ENCODE assay signal across 25 mouse cellular contexts in genomic region chr6:129170925-129171324, GRCm38 (mm10). TPM values are rescaled to one million over a fixed set of nuclear protein-coding genes. Genes with fewer than 3 reads are reported as not detected.
DNase-seq lines count a peak whose midpoint lies in the region; ATAC-seq and TF ChIP-seq lines count a peak whose summit lies in the region.
"Had no signal": no experiment of that assay in that cellular context is flagged by ENCODE, and none has a peak within 500 bp of the region (broad histone marks: within the 10 kb centered on the region; RNA-seq: fewer than 3 reads in every experiment).

No protein-coding gene starts in this region.

- no peaks in the 10 kb centered on the region for H3K4me1 ChIP-seq in hindbrain, embryonic 11.5 days (replicated peaks; ENCODE audit: control insufficient read depth, insufficient read depth, low read length)
- no peaks in the 10 kb centered on the region for H3K4me1 ChIP-seq in hindbrain, embryonic 14.5 days (replicated peaks; ENCODE audit: control insufficient read depth, insufficient read depth, low read length)
- no peaks in the 10 kb centered on the region for H3K4me1 ChIP-seq in ES-Bruce4 (ENCODE audit: control insufficient read depth, insufficient read depth, low read length)
- H3K4me1 ChIP-seq in embryonic facial prominence, embryonic 15.5 days, result no peaks in the 10 kb centered on the region
- H3K4me1 ChIP-seq: embryonic facial prominence, embryonic 12.5 days; forebrain, embryonic 10.5 days; forebrain, embryonic 12.5 days had no signal

- DNase-seq in hindbrain, embryonic 11.5 days (ENCODE audit: low spot score), result no peak
- DNase-seq in hindbrain, embryonic 14.5 days (ENCODE audit: low spot score), result no peak
- DNase-seq in A20 (ENCODE audit: low read depth, low spot score), result peak; percentile 69
- no peak for DNase-seq in lung, postnatal 14 days
- DNase-seq in cerebellum, postnatal 36 days, result no peak
- DNase-seq: adrenal gland, adult 2 months; adrenal gland, postnatal 10 days; adrenal gland, postnatal 25 days; B cell, adult 2 months; cerebellum, adult 11 months; cerebellum, adult 18-20 months; cerebellum, adult 8-10 months; cerebellum, adult 9-11 months; cerebellum, postnatal 14 days had no signal

- no peak for TF ChIP-seq POLR2A in ES-Bruce4 (IDR thresholded peaks at IDR 0.05; ENCODE audit: insufficient read depth, low read length)

- no peak overlapping the region for H3K9ac ChIP-seq in hindbrain, embryonic 11.5 days (ENCODE audit: low read depth, low read length)
- H3K9ac ChIP-seq in hindbrain, embryonic 14.5 days, result no peak overlapping the region
- H3K9ac ChIP-seq in ES-Bruce4 (ENCODE audit: low read depth, poor library complexity, severe bottlenecking), result no peak overlapping the region
- H3K9ac ChIP-seq in embryonic facial prominence, embryonic 15.5 days, result no peak overlapping the region
- H3K9ac ChIP-seq: embryonic facial prominence, embryonic 12.5 days; forebrain, embryonic 12.5 days had no signal

- TF ChIP-seq EP300 in ES-Bruce4 (IDR thresholded peaks at IDR 0.05; ENCODE audit: insufficient read depth, low read depth, low read length), result 0 out of 2 replicates have a peak, but pooled peaks have one; percentile 35

- 81% methylated on average over 1 of the region's 1 CpGs for WGBS in hindbrain, embryonic 11.5 days
- 96% methylated on average over 1 of the region's 1 CpGs for WGBS in hindbrain, embryonic 14.5 days
- WGBS in embryonic facial prominence, embryonic 15.5 days, result 74% methylated on average over 1 of the region's 1 CpGs

- 0 out of 2 replicates have a peak, but pooled peaks have one; percentile 53 for ATAC-seq in hindbrain, embryonic 11.5 days (ENCODE audit: low FRiP score)
- no peak for ATAC-seq in hindbrain, embryonic 14.5 days (ENCODE audit: low FRiP score)
- peak; percentile 70; the same call in 1 of the 2 replicates for ATAC-seq in embryonic facial prominence, embryonic 15.5 days (ENCODE audit: insufficient number of reproducible peaks, low FRiP score, low TSS enrichment, low read depth)
- no peak for ATAC-seq in cerebellum, adult (ENCODE audit: insufficient number of reproducible peaks, low FRiP score, low TSS enrichment)
- ATAC-seq: CD4-positive, CD25-positive, alpha-beta regulatory T cell, adult 4 months; forebrain, embryonic 14.5 days; forebrain, embryonic 16.5 days had no signal

- H3K36me3 ChIP-seq in hindbrain, embryonic 11.5 days (ENCODE audit: control insufficient read depth, insufficient read depth, low read length), result no peaks in the 10 kb centered on the region
- no peaks in the 10 kb centered on the region for H3K36me3 ChIP-seq in hindbrain, embryonic 14.5 days (replicated peaks; ENCODE audit: control insufficient read depth, insufficient read depth)
- no peaks in the 10 kb centered on the region for H3K36me3 ChIP-seq in ES-Bruce4 (ENCODE audit: control insufficient read depth, insufficient read depth, low read length, poor library complexity, severe bottlenecking)
- no peaks in the 10 kb centered on the region for H3K36me3 ChIP-seq in embryonic facial prominence, embryonic 15.5 days
- H3K36me3 ChIP-seq: embryonic facial prominence, embryonic 12.5 days; forebrain, embryonic 10.5 days; forebrain, embryonic 12.5 days had no signal

- no peak overlapping the region for H3K27ac ChIP-seq in hindbrain, embryonic 11.5 days (ENCODE audit: low read depth, low read length)
- no peak overlapping the region for H3K27ac ChIP-seq in hindbrain, embryonic 14.5 days
- no peak overlapping the region for H3K27ac ChIP-seq in ES-Bruce4 (ENCODE audit: insufficient read depth, low read length)
- H3K27ac ChIP-seq in embryonic facial prominence, embryonic 15.5 days (replicated peaks), result no peak overlapping the region
- H3K27ac ChIP-seq: embryonic facial prominence, embryonic 12.5 days; forebrain, embryonic 10.5 days; forebrain, embryonic 12.5 days had no signal

- H3K4me3 ChIP-seq in hindbrain, embryonic 11.5 days (ENCODE audit: low read depth, low read length), result no peak overlapping the region
- no peak overlapping the region for H3K4me3 ChIP-seq in hindbrain, embryonic 14.5 days (replicated peaks; ENCODE audit: low read length)
- no peak overlapping the region for H3K4me3 ChIP-seq in ES-Bruce4 (ENCODE audit: low read depth, low read length)
- H3K4me3 ChIP-seq in embryonic facial prominence, embryonic 15.5 days (replicated peaks), result no peak overlapping the region
- H3K4me3 ChIP-seq: embryonic facial prominence, embryonic 12.5 days; erythroblast, embryonic 14.5 days; forebrain, embryonic 10.5 days; forebrain, embryonic 12.5 days had no signal

- no peaks in the 10 kb centered on the region for H3K27me3 ChIP-seq in hindbrain, embryonic 11.5 days (ENCODE audit: control insufficient read depth, insufficient read depth, low read length)
- H3K27me3 ChIP-seq in hindbrain, embryonic 14.5 days (ENCODE audit: control insufficient read depth, insufficient read depth, low read length), result no peaks in the 10 kb centered on the region
- H3K27me3 ChIP-seq in ES-Bruce4 (ENCODE audit: control insufficient read depth, insufficient read depth, low read length, poor library complexity, severe bottlenecking), result no peaks in the 10 kb centered on the region
- H3K27me3 ChIP-seq in embryonic facial prominence, embryonic 15.5 days, result no peaks in the 10 kb centered on the region
- H3K27me3 ChIP-seq: CH12.LX; embryonic facial prominence, embryonic 12.5 days; forebrain, embryonic 12.5 days had no signal

- no peak for TF ChIP-seq CTCF in ES-Bruce4 (IDR thresholded peaks at IDR 0.05; ENCODE audit: low read depth, low read length)

- no peak overlapping the region for H3K4me2 ChIP-seq in hindbrain, embryonic 11.5 days (replicated peaks; ENCODE audit: low read depth, low read length)
- no peak overlapping the region for H3K4me2 ChIP-seq in hindbrain, embryonic 14.5 days (replicated peaks)
- H3K4me2 ChIP-seq in embryonic facial prominence, embryonic 15.5 days (replicated peaks), result no peak overlapping the region
- H3K4me2 ChIP-seq: embryonic facial prominence, embryonic 12.5 days; forebrain, embryonic 12.5 days had no signal

- no peaks in the 10 kb centered on the region for H3K9me3 ChIP-seq in hindbrain, embryonic 11.5 days (ENCODE audit: control insufficient read depth, low read length)
- H3K9me3 ChIP-seq in hindbrain, embryonic 14.5 days (ENCODE audit: control insufficient read depth, low read length), result no peaks in the 10 kb centered on the region
- peaks cover 11% of the 10 kb centered on the region for H3K9me3 ChIP-seq in ES-Bruce4 (replicated peaks; ENCODE audit: control insufficient read depth, insufficient read depth, low read length, poor library complexity, severe bottlenecking)
- H3K9me3 ChIP-seq in embryonic facial prominence, embryonic 15.5 days (replicated peaks), result no peaks in the 10 kb centered on the region
- H3K9me3 ChIP-seq: embryonic facial prominence, embryonic 12.5 days; forebrain, embryonic 10.5 days; forebrain, embryonic 12.5 days had no signal

RNA-seq across cellular contexts. Expression of gene Clec2d, which starts 9.5 kb away (rescaled TPM):
- polyA plus RNA-seq in hindbrain, embryonic 11.5 days (2014; fragmentation: Nextera tagmentation; extraction: Ambion mirVana), result not detected in 2 replicates
- polyA plus RNA-seq in hindbrain, embryonic 14.5 days (2014; fragmentation: Nextera tagmentation; extraction: Ambion mirVana), result 0.17 and 0.37 TPM in 2 replicates
- not detected in 2 replicates for polyA plus RNA-seq in ES-Bruce4 (2011; ENCODE audit: insufficient read depth, insufficient read length, low read depth, missing spikeins)
- 0.46 and 0.80 TPM in 2 replicates for polyA plus RNA-seq in embryonic facial prominence, embryonic 15.5 days (2015; fragmentation: Nextera tagmentation; extraction: Ambion mirVana)
- polyA plus RNA-seq: erythroblast, embryonic 14.5 days; forebrain, embryonic 10.5 days; forebrain, embryonic 12.5 days; forebrain, embryonic 14.5 days had no signal

Comparison
In these comparisons a context has a peak if more than half of its experiments do, and no peak if none do; other contexts are left out.
1. ATAC-seq: peak in hindbrain, embryonic 11.5 days (single experiment) and embryonic facial prominence, embryonic 15.5 days (single experiment); none in hindbrain, embryonic 14.5 days (single experiment) and cerebellum, adult (single experiment).